Mouse (Mus musculus) ES-E14 (cell line): ENCODE results near the gene Fam174b.

Source experiments
- CHD2 ChIP-seq: IDR thresholded peaks from 2 replicates; pipeline ENCODE4 v1.6.1; 2014; ENCODE audit warnings: mild to moderate bottlenecking, low read depth, low read length, inconsistent platforms
- HCFC1 ChIP-seq: IDR thresholded peaks from 2 replicates; pipeline ENCODE4 v1.6.1; 2012; ENCODE audit warnings: low read length, inconsistent platforms, borderline replicate concordance; ENCODE audit not compliant: insufficient read depth
- MAFK ChIP-seq: IDR thresholded peaks from 2 replicates; pipeline ENCODE4 v1.6.1; 2014; ENCODE audit warnings: mild to moderate bottlenecking, low read depth, low read length, inconsistent platforms; ENCODE audit not compliant: insufficient read depth
- ZNF384 ChIP-seq: IDR thresholded peaks from 2 replicates; pipeline ENCODE4 v1.6.1; 2012; ENCODE audit warnings: low read depth, low read length, inconsistent platforms

DNA sequence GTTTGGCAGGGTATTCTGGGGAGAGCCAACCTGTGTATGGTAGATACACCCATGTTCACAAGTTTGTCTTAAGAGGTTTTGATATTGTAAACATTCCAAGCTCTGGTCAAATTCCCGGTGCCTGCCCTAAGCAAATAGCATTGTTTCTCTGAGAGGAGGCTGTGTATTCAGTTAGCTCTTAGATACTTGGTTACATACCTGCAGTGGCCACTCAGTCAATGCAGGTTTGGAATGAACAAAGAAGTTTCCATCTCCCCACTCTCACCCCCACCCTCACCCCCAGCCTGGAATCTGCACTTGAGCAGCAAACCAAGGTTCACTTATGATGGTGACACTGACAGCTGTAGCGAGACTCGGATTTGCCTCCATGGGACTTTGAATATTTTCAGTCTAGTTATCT lies 52.5 kb downstream of the Fam174b start:
- TF ChIP-seq CHD2, result no peak
- TF ChIP-seq HCFC1, result no peak
- TF ChIP-seq MAFK, result no peak
- no peak for TF ChIP-seq ZNF384
